Mouse (Mus musculus) brown adipose tissue, adult 24 weeks (tissue): ENCODE data around the gene Wfdc5. TPM values are rescaled to one million over a fixed set of nuclear protein-coding genes. Genes with fewer than 3 reads are reported as not detected.

Experiments used
- H3K27ac ChIP-seq: fragments of 200-500 bp; replicated peaks from 2 replicates; pipeline ENCODE4 v1.5.1; 2012; ENCODE audit warnings: low read depth, mild to moderate bottlenecking, low read length
- H3K4me1 ChIP-seq: fragments of 200-500 bp; 2 replicates; pipeline ENCODE4 v1.6.1; 2012; ENCODE audit warnings: low read length, mixed read lengths; ENCODE audit not compliant: control insufficient read depth, insufficient read depth, insufficient read length
- H3K4me3 ChIP-seq: fragments of 200-500 bp; 2 replicates; pipeline ENCODE4 v1.5.1; 2012; ENCODE audit warnings: low read depth, mild to moderate bottlenecking, low read length, moderate library complexity; ENCODE audit not compliant: insufficient read depth
- polyA plus RNA-seq: library from polyadenylated mRNA; stranded (reverse); fragments of >200 nt; gene quantifications from 2 replicates; pipeline ENCODE4 v1.2.4, GENCODE M21; 2012; ENCODE audit not compliant: missing spikeins, insufficient read depth, insufficient read length

Wfdc5 gene
- polyA plus RNA-seq, 1 experiment, result not detected

GRCm38 (mm10) chr2:164184145-164184719 is 1.7 kb upstream of the Wfdc5 start:
- no peak overlapping the region for H3K27ac ChIP-seq
- no peaks in the 10 kb centered on the region for H3K4me1 ChIP-seq
- no peak overlapping the region for H3K4me3 ChIP-seq

- Histone ChIP-seq H3K27ac (no peak overlapping the region), H3K4me1 (no peaks in the 10 kb centered on the region), H3K4me3 (no peak overlapping the region)
Measured at GRCm38 (mm10) chr2:164183340-164183739, 798 bp upstream of the Wfdc5 start.

GRCm38 (mm10) chr2:164180770-164181169 is 1.8 kb downstream of the Wfdc5 start:
- H3K4me3 ChIP-seq, result no peak overlapping the region
- no peaks in the 10 kb centered on the region for H3K4me1 ChIP-seq
- no peak overlapping the region for H3K27ac ChIP-seq

- H3K27ac ChIP-seq, result no peak overlapping the region
- H3K4me3 ChIP-seq, result no peak overlapping the region
- no peaks in the 10 kb centered on the region for H3K4me1 ChIP-seq
Measured at GRCm38 (mm10) chr2:164180124-164180523, 2.4 kb downstream of the Wfdc5 start.

GRCm38 (mm10) chr2:164177831-164178230 is 4.7 kb downstream of the Wfdc5 start:
- no peak overlapping the region for H3K27ac ChIP-seq
- H3K4me3 ChIP-seq, result no peak overlapping the region
- no peaks in the 10 kb centered on the region for H3K4me1 ChIP-seq

GRCm38 (mm10) chr2:164175850-164176249 is 6.7 kb downstream of the Wfdc5 start:
- Histone ChIP-seq H3K27ac (no peak overlapping the region), H3K4me3 (no peak overlapping the region), H3K4me1 (no peaks in the 10 kb centered on the region)

GRCm38 (mm10) chr2:164174649-164175395 is 7.7 kb downstream of the Wfdc5 start:
- no peaks in the 10 kb centered on the region for H3K4me1 ChIP-seq
- no peak overlapping the region for H3K27ac ChIP-seq
- H3K4me3 ChIP-seq, result no peak overlapping the region

GRCm38 (mm10) chr2:164173394-164173793 is 9.1 kb downstream of the Wfdc5 start:
- Histone ChIP-seq H3K27ac (no peak overlapping the region), H3K4me3 (no peak overlapping the region), H3K4me1 (no peaks in the 10 kb centered on the region)

GRCm38 (mm10) chr2:164170902-164171301 is 11.6 kb downstream of the Wfdc5 start, which contains the start of gene Kcns1:
Kcns1 (minus strand) TSS chr2:164171113.
- no peak within 1 kb of the TSS for H3K27ac ChIP-seq
- H3K4me3 ChIP-seq, result no peak within 1 kb of the TSS
- no peaks in the 10 kb centered on the region for H3K4me1 ChIP-seq

- no peaks in the 10 kb centered on the region for H3K4me1 ChIP-seq
- no peak overlapping the region for H3K27ac ChIP-seq
- no peak overlapping the region for H3K4me3 ChIP-seq
Measured at GRCm38 (mm10) chr2:164170326-164170725, 12.2 kb downstream of the Wfdc5 start.

GRCm38 (mm10) chr2:164168571-164168946 is 14.0 kb downstream of the Wfdc5 start:
- no peaks in the 10 kb centered on the region for H3K4me1 ChIP-seq
- no peak overlapping the region for H3K4me3 ChIP-seq
- no peak overlapping the region for H3K27ac ChIP-seq

- Histone ChIP-seq H3K27ac (no peak overlapping the region), H3K4me1 (no peaks in the 10 kb centered on the region), H3K4me3 (no peak overlapping the region)
Measured at GRCm38 (mm10) chr2:164167752-164168570, 14.6 kb downstream of the Wfdc5 start.

- Histone ChIP-seq H3K4me1 (no peaks in the 10 kb centered on the region), H3K27ac (no peak overlapping the region), H3K4me3 (no peak overlapping the region)
Measured at GRCm38 (mm10) chr2:164164941-164165340, 17.6 kb downstream of the Wfdc5 start.

- Histone ChIP-seq H3K27ac (no peak overlapping the region), H3K4me1 (no peaks in the 10 kb centered on the region), H3K4me3 (no peak overlapping the region)
Measured at GRCm38 (mm10) chr2:164161515-164162055, 21.0 kb downstream of the Wfdc5 start.

- no peak overlapping the region for H3K27ac ChIP-seq
- H3K4me3 ChIP-seq, result no peak overlapping the region
- no peaks in the 10 kb centered on the region for H3K4me1 ChIP-seq
Measured at GRCm38 (mm10) chr2:164158838-164159237, 23.7 kb downstream of the Wfdc5 start.
